Mouse (Mus musculus) gastrocnemius, adult 18-20 months (tissue): ENCODE data around the gene Dgki. TPM values are rescaled to one million over a fixed set of nuclear protein-coding genes. Genes with fewer than 3 reads are reported as not detected.

Experiments
- DNase-seq: peaks from one replicate; pipeline ENCODE4 v3.0.0; 2021; ENCODE audit warnings: low spot score
- total RNA-seq, 2 experiments: library from RNA; stranded (reverse); gene quantifications; 2 replicates each; pipeline ENCODE4 v1.2.3; 2021

Dgki gene
- total RNA-seq, 2 experiments from 2014 or later: 0.11 to 0.40 TPM

- DNase-seq: no peak
Measured at GRCm38 (mm10) chr6:37068737-37069136, 231.2 kb downstream of the Dgki start.

GRCm38 (mm10) chr6:37067357-37067756, 232.6 kb downstream of the Dgki start:
- no peak for DNase-seq

- DNase-seq: no peak
Measured at GRCm38 (mm10) chr6:37064214-37064830, 235.7 kb downstream of the Dgki start.

- no peak for DNase-seq
Measured at GRCm38 (mm10) chr6:37063266-37063665, 236.7 kb downstream of the Dgki start.

- no peak for DNase-seq
Measured at GRCm38 (mm10) chr6:37060114-37060513, 239.9 kb downstream of the Dgki start.

- DNase-seq: no peak
Measured at GRCm38 (mm10) chr6:37057957-37058356, 242.0 kb downstream of the Dgki start.

- no peak for DNase-seq
Measured at GRCm38 (mm10) chr6:37057536-37057935, 242.4 kb downstream of the Dgki start.

GRCm38 (mm10) chr6:37055634-37056033, 244.3 kb downstream of the Dgki start:
- no peak for DNase-seq

GRCm38 (mm10) chr6:37055128-37055527, 244.9 kb downstream of the Dgki start:
- DNase-seq: no peak

- DNase-seq: peak; percentile 23
Measured at GRCm38 (mm10) chr6:37054435-37055020, 245.5 kb downstream of the Dgki start.

GRCm38 (mm10) chr6:37053411-37053810, 246.6 kb downstream of the Dgki start:
- DNase-seq: no peak

- DNase-seq: no peak
Measured at GRCm38 (mm10) chr6:37051652-37052051, 248.3 kb downstream of the Dgki start.

GRCm38 (mm10) chr6:37051150-37051549, 248.8 kb downstream of the Dgki start:
- DNase-seq: no peak

GRCm38 (mm10) chr6:37047611-37048129, 252.3 kb downstream of the Dgki start:
- DNase-seq: no peak

- DNase-seq: peak; percentile 44
Measured at GRCm38 (mm10) chr6:37046152-37046788, 253.7 kb downstream of the Dgki start.

GRCm38 (mm10) chr6:37044796-37045195, 255.2 kb downstream of the Dgki start:
- DNase-seq: no peak

GRCm38 (mm10) chr6:37038444-37038843, 261.5 kb downstream of the Dgki start:
- DNase-seq: no peak

GRCm38 (mm10) chr6:37037115-37037908, 262.7 kb downstream of the Dgki start:
- DNase-seq: no peak

- no peak for DNase-seq
Measured at GRCm38 (mm10) chr6:37035681-37036080, 264.3 kb downstream of the Dgki start.

GRCm38 (mm10) chr6:37030986-37031385, 269.0 kb downstream of the Dgki start:
- DNase-seq: no peak

GRCm38 (mm10) chr6:37030402-37030801, 269.6 kb downstream of the Dgki start:
- no peak for DNase-seq

- DNase-seq: no peak
Measured at GRCm38 (mm10) chr6:37028841-37029240, 271.1 kb downstream of the Dgki start.
